Mouse (Mus musculus) cerebellum, adult 2 months (tissue): ENCODE data around the gene Prim1.

Experiments used
- CTCF ChIP-seq: fragments of 200-500 bp; IDR thresholded peaks from 2 replicates; pipeline ENCODE4 v1.5.1; 2011; ENCODE audit warnings: low read depth, mild to moderate bottlenecking, control low read depth, low read length, moderate library complexity, borderline replicate concordance; ENCODE audit not compliant: insufficient read depth
- POLR2A ChIP-seq: fragments of 200-500 bp; IDR thresholded peaks from 2 replicates; pipeline ENCODE4 v1.6.1; 2011; ENCODE audit warnings: low read length, control low read depth, borderline replicate concordance; ENCODE audit not compliant: insufficient read depth

GRCm38 (mm10) chr10:128066072-128066471, 51.1 kb downstream of the Prim1 start:
- TF ChIP-seq CTCF (no peak), POLR2A (no peak)
